Mouse (Mus musculus): ENCODE data around the gene Olfr366. TPM values are rescaled to one million over a fixed set of nuclear protein-coding genes. Genes with fewer than 3 reads are reported as not detected.
"Not testable (repeated sequence)": the region's sequence is repeated elsewhere in the genome, so short reads cannot be mapped to it uniquely, and the experiment has no call there.

Gene Olfr366
- not detected in 2 replicates for polyA plus RNA-seq (2016; fragmentation: Nextera tagmentation; extraction: Ambion mirVana)

GRCm38 (mm10) chr2:37211274-37211673, at the start of gene Olfr366:
Olfr366 (plus strand) TSS chr2:37211574.
- H3K4me1 ChIP-seq, result no peaks in the 10 kb centered on the region
- no peaks in the 10 kb centered on the region for H3K27me3 ChIP-seq (ENCODE audit: low read depth, poor library complexity, severe bottlenecking)
- H3K36me3 ChIP-seq, result no peaks in the 10 kb centered on the region
- no peak for DNase-seq (ENCODE audit: low spot score)
- no peak within 1 kb of the TSS for H3K27ac ChIP-seq
- H3K4me3 ChIP-seq, result no peak within 1 kb of the TSS
- H3K9me3 ChIP-seq (replicated peaks), result no peaks in the 10 kb centered on the region; the same call in 1 of the 2 replicates

- Histone ChIP-seq H3K4me3 (no peak within 1 kb of the TSS), H3K9me3 (replicated peaks) (no peaks in the 10 kb centered on the region), H3K27me3 (ENCODE audit: low read depth, poor library complexity, severe bottlenecking) (no peaks in the 10 kb centered on the region), H3K4me1 (no peaks in the 10 kb centered on the region), H3K36me3 (no peaks in the 10 kb centered on the region), H3K27ac (no peak within 1 kb of the TSS)
- 81% methylated on average over 3 of the region's 3 CpGs for WGBS
- DNase-seq (ENCODE audit: low spot score), result no peak
Measured at GRCm38 (mm10) chr2:37187898-37188297, 23.5 kb upstream of the Olfr366 start, which contains the start of gene Olfr365. Olfr365 (plus strand) TSS chr2:37188198.

- not testable (repeated sequence) for H3K4me3 ChIP-seq; H3K27ac ChIP-seq; DNase-seq (ENCODE audit: low spot score); H3K4me1 ChIP-seq; H3K9me3 ChIP-seq (replicated peaks); H3K36me3 ChIP-seq; H3K27me3 ChIP-seq (ENCODE audit: low read depth, poor library complexity, severe bottlenecking)
- 81% methylated on average over 7 of the region's 7 CpGs for WGBS
Measured at GRCm38 (mm10) chr2:37261781-37262180, 50.4 kb downstream of the Olfr366 start.

Other genes starting within 250 kb of the Olfr366 start
- not detected in 2 replicates for gene Olfr357, start 217.7 kb upstream of the Olfr366 start, polyA plus RNA-seq (2016; fragmentation: Nextera tagmentation; extraction: Ambion mirVana)
- not detected in 2 replicates for gene Olfr358, start 202.2 kb upstream of the Olfr366 start, polyA plus RNA-seq (2016; fragmentation: Nextera tagmentation; extraction: Ambion mirVana)
- not detected in 2 replicates for gene Olfr360, start 145.8 kb upstream of the Olfr366 start, polyA plus RNA-seq (2016; fragmentation: Nextera tagmentation; extraction: Ambion mirVana)
- not detected in 2 replicates for gene Olfr361, start 122.3 kb upstream of the Olfr366 start, polyA plus RNA-seq (2016; fragmentation: Nextera tagmentation; extraction: Ambion mirVana)
- not detected in 2 replicates for gene Olfr362, start 93.7 kb upstream of the Olfr366 start, polyA plus RNA-seq (2016; fragmentation: Nextera tagmentation; extraction: Ambion mirVana)
- not detected in 2 replicates for gene Olfr364-ps1, start 72.3 kb upstream of the Olfr366 start, polyA plus RNA-seq (2016; fragmentation: Nextera tagmentation; extraction: Ambion mirVana)
- not detected in 2 replicates for gene Olfr365, start 23.4 kb upstream of the Olfr366 start, polyA plus RNA-seq (2016; fragmentation: Nextera tagmentation; extraction: Ambion mirVana)
- not detected in 2 replicates for gene Olfr368, start 114.9 kb downstream of the Olfr366 start, polyA plus RNA-seq (2016; fragmentation: Nextera tagmentation; extraction: Ambion mirVana)
- 37.2 and 43.8 TPM in 2 replicates for gene Pdcl, start 147.8 kb downstream of the Olfr366 start, polyA plus RNA-seq (2016; fragmentation: Nextera tagmentation; extraction: Ambion mirVana)
- 15.1 and 18.6 TPM in 2 replicates for gene Rc3h2, start 211.3 kb downstream of the Olfr366 start, polyA plus RNA-seq (2016; fragmentation: Nextera tagmentation; extraction: Ambion mirVana)
- 9.2 and 12.0 TPM in 2 replicates for gene Zbtb26, start 231.6 kb downstream of the Olfr366 start, polyA plus RNA-seq (2016; fragmentation: Nextera tagmentation; extraction: Ambion mirVana)
- gene Zbtb6, start 231.6 kb downstream of the Olfr366 start, polyA plus RNA-seq (2016; fragmentation: Nextera tagmentation; extraction: Ambion mirVana), result 3.6 and 5.6 TPM in 2 replicates
- gene Rabgap1, start 231.7 kb downstream of the Olfr366 start, polyA plus RNA-seq (2016; fragmentation: Nextera tagmentation; extraction: Ambion mirVana), result 37.6 and 46.9 TPM in 2 replicates

Measured in limb, embryonic 10.5 days (tissue).